Mouse (Mus musculus): ENCODE results near the gene Zbtb3. TPM values are rescaled to one million over a fixed set of nuclear protein-coding genes. Genes with fewer than 3 reads are reported as not detected.

The Zbtb3 gene
- total RNA-seq (2022) = 1 to 10 TPM; 1.2 to 2.5 (median 1.5) TPM

GRCm38 (mm10) chr19:8802130-8802821 is at the start of gene Zbtb3:
Zbtb3 (plus strand) TSS chr19:8802555.
- peak; percentile 98 for DNase-seq (ENCODE audit: low spot score)

- DNase-seq (ENCODE audit: low spot score) = no peak
Observed at GRCm38 (mm10) chr19:8755652-8756051, 46.7 kb upstream of the Zbtb3 start.

DNA sequence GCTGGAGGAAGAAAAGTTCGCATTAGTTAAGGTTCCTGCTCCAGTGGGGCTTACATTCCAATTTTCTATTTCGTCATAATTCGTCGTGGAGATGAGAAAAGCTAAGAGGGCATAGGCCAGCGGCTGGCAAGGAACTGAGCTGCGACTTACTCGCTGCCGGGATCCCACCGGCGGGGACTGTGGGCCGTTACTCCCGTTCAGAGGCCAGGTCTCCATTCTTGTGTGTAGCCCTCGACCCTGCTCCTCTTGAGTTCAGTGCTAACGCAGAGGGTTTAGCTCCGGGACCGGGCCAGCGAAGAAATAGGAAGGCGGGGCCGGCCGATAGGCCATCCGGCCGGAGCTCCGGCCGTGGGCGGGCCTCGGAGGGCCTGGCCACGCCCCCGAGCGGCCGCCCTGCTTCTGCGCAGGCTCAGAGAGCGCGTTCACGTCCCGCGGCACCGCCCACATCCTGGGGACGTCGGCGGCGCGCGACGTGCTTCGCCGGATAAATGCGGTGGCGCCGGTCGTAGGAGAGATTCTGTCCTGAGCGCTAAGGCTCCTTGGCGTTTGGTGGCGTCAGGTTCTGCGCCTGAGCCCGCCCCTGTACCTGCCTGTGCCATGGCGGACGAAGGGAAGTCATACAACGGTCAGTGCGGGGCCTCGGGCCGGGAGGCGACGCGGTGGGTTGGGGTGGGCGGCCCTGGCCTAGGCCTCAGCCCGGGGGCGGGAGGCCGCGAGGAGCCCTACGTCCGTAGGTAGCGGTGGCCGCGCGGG is 45.5 kb upstream of the Zbtb3 start, which contains the start of gene Nxf1:
TSS of gene Nxf1 (plus strand) at position 439 of the 753 bp plus-strand sequence.
- DNase-seq (ENCODE audit: low spot score) = peak; percentile 85

- no peak for DNase-seq (ENCODE audit: low spot score)
Observed at GRCm38 (mm10) chr19:8757471-8757998, 44.8 kb upstream of the Zbtb3 start.

GRCm38 (mm10) chr19:8758899-8759298 is 43.5 kb upstream of the Zbtb3 start:
- DNase-seq (ENCODE audit: low spot score) = no peak

DNA sequence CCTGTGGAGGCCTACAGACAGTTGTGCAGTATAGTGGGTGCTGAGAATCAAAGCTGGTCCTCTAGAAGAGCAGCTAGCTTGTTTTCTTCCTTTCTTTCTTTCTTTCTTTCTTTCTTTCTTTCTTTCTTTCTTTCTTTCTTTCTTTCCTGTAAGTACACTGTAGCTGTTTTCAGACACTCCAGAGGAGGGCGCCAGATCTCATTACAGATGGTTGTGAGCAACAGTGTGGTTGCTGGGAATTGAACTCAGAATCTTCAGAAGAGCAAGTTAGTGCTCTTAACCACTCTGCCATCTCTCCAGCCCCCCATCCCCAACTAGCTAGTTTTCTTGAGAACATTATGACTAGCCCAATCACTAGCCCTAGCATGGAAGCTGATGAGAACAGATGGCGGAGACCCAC is 41.6 kb upstream of the Zbtb3 start:
- no peak for DNase-seq (ENCODE audit: low spot score)

DNA sequence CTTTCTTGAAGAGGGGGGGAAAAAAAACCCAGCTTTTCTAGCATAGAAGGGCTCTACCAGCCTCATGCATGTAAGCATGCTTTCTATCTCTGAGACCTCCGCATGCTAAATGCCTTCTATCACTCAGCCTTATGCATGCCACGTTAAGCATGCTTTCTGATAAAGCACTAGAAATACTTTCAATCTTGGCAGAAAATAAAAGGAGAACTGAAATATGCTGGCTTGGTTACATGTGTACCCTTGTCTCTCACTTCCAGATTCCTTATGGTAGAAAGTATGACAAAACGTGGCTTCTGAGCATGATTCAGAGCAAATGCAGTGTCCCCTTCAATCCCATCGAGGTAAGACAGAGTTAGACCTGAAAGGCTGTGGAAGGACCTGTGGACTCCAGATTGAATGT is 39.1 kb upstream of the Zbtb3 start:
- DNase-seq (ENCODE audit: low spot score) = no peak

DNA sequence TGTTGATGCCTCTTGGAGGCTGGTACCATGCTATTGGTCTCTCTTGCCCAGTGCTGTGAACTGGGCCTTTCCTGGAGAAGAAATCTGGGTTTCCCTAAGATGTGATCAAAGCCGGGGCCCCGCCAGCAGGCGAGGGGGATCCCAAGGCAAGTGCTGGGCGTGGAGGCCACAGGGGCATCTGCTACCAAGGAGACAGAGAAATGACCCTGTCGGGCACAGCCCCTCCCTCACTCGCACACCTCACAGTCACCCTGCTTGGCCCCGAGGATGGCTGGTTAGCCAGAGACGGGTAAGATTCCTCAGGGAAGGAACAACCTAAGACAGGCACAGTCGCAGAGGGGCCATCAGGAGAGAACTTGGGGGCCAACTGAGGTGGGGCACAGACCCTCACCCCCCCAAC is 36.8 kb upstream of the Zbtb3 start:
- DNase-seq (ENCODE audit: low spot score) = no peak

DNA sequence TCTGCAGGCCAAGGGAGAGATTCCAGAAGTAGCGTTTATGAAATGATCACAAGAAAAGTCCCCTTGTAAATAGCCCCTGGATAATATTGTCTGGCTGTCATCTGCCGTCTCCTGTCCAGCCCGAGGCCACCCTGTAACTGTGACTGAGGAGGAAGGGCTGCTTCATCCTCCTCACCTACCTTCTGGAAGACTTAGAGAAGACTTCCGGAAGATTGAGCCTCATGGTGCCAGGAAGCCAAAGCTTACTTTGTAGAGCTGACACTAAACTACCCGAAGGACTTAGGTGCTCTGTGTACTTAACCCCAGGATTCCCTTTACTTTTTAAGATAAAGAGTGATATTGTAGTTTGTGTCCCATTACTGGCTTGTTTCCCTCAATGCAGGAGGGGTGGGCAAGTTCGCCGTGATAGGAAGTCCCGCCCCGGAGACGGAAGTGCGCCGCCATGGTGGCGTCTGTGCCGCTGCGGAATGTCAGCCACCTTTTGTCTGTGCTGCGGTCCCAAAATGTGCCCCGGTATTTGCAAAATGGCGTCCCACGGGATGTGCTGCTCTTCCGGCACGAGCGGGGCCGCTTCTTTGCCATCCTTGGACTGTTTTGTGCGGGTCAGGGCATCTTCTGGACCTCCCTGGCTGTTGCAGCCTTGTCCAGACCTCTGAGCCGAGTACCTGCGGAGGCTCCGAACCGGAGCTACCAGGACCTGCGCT is 31.6 kb upstream of the Zbtb3 start, which contains the start of gene Tmem223:
TSS of gene Tmem223 (plus strand) at position 430 of the 704 bp plus-strand sequence.
- DNase-seq (ENCODE audit: low spot score) = peak; percentile 83

DNA sequence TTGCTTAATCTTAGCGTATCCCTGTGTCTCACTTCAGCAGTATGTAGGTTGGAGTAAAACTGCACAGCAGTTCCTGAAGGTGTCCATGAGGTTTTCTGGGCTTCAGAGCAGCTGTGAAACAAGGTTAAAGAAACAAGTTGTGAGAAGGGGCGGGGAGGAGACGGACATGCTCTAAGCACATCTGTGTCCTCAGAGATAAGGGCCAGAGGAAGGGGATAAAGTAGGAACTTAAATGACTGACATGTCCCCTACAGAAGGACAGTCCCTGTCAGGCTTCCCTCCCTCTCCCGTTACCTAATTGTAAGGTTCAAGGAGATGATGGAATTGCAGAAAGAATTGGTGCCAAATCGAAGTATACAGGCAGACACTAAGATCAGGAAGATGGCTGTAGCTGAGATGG is 29.4 kb upstream of the Zbtb3 start:
- DNase-seq (ENCODE audit: low spot score) = no peak

DNA sequence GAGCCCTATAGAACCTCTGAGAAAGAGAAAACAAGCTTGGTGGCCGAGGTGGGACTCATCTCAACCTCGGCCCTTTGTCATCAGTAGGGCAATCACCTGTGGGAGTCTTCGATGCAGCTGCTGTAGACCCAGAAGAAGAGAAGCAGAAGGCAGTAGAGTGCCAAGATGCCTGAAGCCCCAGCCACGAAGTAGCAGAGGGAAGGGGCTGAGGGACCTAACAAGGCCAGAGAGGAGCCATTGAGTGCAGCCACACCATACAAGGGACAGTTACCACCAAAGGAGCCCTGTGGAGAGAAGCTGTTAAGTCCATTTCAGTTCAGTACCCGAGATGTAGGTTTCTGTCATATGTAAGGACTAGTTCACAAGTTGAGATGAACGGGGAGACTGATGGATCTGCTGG is 28.9 kb upstream of the Zbtb3 start:
- DNase-seq (ENCODE audit: low spot score) = no peak

DNA sequence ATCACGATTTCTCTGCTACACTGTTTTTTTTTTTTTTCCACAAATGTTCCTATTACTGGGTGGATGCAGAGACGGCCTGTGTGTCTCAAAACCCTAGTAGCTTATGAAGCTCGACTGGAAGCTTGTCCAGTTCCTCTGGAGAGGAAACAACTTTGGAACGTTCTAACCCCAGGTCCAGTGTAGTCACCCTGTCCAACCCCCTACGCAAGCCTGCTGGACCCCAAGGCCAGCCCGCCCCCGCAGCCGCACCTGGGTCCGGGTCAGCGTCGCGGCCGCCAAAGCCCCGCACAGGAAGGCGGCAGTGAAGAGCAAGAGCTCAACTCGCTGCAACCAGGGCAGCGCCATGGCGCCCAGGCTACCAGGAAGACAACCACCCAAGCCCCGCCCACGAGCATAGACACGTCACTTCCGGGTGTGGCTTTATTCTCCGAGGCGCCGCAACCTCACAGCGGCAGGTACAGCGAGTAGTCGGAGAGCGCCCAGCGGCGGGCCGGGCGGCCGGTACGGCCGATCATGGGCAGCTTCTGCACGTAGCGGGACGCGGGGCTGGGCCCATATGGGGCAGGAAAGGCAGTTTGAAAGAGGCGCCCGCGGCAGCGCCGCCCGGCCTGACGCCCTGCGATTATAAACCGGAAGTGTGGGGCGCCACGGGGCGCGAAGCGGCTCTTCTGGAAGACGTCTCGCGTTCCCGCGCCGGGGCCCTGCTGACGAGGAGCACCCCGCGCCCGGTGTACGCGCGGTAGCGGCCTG is 28.1 kb upstream of the Zbtb3 start, which contains the start of gene Tmem179b:
TSS of gene Tmem179b (minus strand) at position 382 of the 750 bp plus-strand sequence.
- peak; percentile 95 for DNase-seq (ENCODE audit: low spot score)

DNA sequence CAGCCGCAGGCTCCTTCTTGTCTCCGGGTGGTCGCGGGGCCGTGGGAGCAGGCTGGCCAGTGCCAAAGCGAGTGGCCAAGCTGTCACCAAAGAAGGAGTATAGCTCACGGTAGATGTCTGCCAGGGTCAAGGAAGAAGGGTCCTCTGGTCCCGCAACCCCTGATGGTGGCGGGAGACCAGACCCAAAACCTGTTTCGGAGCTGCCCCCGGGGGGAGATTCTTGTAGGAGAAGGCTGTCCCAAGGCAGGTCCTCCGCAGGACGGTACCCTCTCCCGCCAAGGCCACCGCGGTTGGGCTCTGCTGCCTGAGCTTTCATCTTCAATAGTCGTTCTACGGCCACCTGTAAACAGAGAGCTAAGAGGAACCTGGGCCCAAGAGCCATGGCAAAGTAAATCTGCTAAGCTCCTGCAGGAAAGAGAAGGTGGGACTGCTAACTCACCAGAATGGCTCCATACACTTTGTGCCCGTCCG is 27.4 kb upstream of the Zbtb3 start:
- DNase-seq (ENCODE audit: low spot score) = peak; percentile 21

DNA sequence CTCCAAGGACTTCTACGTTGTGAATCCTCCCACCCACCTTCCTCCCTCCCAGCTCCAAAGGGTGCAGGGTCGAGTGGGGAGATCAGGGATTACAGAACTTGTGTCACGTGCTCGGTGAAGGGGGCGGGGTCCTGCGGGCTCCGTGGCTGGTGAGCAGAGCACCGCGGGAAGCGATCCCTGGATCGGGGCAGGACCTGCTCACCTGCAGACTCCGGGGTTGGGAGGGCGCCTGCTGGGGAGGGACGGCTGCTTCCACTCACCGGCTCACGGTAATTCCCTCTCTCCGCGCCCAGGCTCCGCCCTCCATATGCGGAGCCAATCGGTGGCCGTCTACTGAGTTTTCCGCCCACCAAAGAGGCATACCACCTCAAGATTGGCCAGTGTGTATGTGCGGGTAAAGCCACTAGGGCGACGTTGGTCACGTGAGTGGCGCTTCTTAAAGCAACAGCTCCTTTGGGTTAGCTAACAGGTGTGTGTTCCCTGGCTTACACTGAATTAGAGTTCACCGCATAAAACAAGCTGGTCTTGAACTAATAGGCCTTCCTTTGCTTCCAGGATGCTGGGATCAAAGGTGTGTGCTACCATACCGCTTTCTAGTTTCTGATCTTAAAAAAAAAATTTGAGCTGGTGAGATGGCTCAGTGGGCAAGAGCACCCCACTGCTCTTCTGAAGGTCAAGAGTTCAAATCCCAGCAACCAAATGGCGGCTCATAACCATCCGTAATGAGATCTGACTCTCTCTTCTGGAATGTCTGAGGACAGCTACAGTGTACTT is 16.2 kb upstream of the Zbtb3 start, which contains the start of gene Taf6l:
TSS of gene Taf6l (minus strand) at position 410 of the 774 bp plus-strand sequence.
- DNase-seq (ENCODE audit: low spot score) = peak; percentile 95

DNA sequence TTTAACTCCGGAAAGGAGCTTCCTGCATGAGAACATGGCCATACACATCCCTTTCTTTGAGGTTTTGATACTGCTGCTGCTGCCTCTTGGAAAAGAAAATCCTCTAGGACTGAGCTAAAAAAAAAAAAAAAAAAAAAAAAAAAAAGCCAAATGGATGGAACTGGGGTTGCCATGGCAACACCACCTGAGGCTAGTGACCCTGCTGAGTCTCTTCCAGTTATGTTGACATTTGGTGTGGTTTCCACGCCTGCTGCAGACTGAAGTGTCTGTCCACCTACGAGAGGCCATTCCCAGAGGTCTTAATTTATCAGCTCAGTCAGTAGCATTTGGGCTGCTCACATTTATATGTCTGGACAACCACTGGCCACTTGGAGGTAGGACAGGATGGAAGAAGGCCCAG is 13.8 kb upstream of the Zbtb3 start:
- DNase-seq (ENCODE audit: low spot score) = no peak

DNA sequence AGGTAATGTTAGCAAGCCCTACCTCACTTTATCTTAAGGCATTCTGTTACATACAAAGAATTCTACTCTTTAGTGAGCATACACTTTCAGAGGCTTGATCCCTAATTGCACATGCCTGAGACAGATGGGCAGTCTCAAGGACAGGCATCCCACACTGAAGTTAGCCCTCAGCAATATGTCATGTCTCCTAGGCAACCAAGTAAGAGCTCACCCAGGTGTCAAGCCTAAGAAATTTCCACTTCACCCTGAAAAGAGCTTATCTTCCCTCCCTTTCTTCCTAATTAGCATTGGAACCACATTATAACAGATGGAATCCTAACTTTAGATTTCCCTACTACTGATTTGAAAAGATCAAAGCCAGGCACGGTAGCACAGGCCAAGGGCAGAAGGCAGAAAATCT is 13.2 kb upstream of the Zbtb3 start:
- no peak for DNase-seq (ENCODE audit: low spot score)

DNA sequence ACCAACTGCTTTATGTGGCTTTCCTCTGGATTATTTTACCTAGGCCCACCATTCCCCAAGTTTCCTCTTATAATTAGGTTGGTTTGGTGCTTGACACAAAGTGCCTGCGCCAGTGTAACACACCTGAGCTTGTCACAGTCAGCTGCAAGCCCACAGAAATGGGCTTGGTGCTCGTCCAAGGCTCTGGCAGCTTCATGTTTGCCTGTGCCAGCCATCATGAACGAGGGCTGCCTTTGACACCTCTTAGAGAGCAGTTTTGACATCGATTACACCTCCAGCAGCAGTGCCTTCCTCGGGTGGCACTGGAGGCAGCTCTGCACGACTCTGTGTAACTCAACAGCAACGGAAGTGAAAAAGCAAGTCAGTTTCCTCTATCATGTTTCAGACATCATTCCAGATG is 12.2 kb upstream of the Zbtb3 start:
- DNase-seq (ENCODE audit: low spot score) = no peak

GRCm38 (mm10) chr19:8798264-8798946 is 4.0 kb upstream of the Zbtb3 start, which contains the start of gene Polr2g:
Polr2g (minus strand) TSS chr19:8798577.
- DNase-seq (ENCODE audit: low spot score) = peak; percentile 91

DNA sequence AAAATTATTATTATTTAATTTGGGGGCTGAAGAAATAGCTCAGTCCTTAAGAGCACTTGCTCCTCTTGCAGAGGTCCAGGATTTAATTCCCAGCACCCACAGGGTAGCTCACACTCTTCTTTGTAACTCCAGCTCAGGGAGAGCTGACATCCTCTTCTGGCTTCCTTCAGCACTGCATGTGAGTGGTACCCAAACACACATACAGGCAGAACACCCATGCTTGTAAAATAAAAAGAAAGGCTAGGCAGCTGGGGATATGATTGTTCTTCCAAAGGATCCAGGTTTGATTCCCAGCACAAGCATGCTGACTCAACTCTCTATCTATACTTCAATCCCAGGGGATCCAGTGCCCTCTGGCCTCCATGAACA is 3.4 kb upstream of the Zbtb3 start:
- no peak for DNase-seq (ENCODE audit: low spot score)
